Mouse (Mus musculus) testis, adult 2 months (tissue): ENCODE data around the gene Nploc4.

Source experiments
- CTCF ChIP-seq: fragments of 200-500 bp; IDR thresholded peaks from 2 replicates; pipeline ENCODE4 v1.5.1; 2012; ENCODE audit warnings: low read depth, mild to moderate bottlenecking, inconsistent platforms, low read length, moderate library complexity; ENCODE audit not compliant: control insufficient read depth, insufficient read depth, insufficient replicate concordance
- POLR2A ChIP-seq: fragments of 200-500 bp; IDR thresholded peaks from 2 replicates; pipeline ENCODE4 v1.6.1; 2012; ENCODE audit warnings: low read depth, mild to moderate bottlenecking, inconsistent platforms, low read length, moderate library complexity; ENCODE audit not compliant: control insufficient read depth

GRCm38 (mm10) chr11:120350711-120351110 lies 86.8 kb downstream of the Nploc4 start:
- no peak for TF ChIP-seq CTCF
- TF ChIP-seq POLR2A = no peak
